32 mouse cellular contexts compared by ENCODE assay signal in genomic region chr5:150061086-150061485, GRCm38 (mm10). TPM values are rescaled to one million over a fixed set of nuclear protein-coding genes. Genes with fewer than 3 reads are reported as not detected.
"Had no signal": no experiment of that assay in that cellular context is flagged by ENCODE, and none has a peak within 500 bp of the region (broad histone marks: within the 10 kb centered on the region; RNA-seq: fewer than 3 reads in every experiment).

No protein-coding gene starts in this region.

- H3K9me3 ChIP-seq: embryonic facial prominence, embryonic 12.5 days; embryonic facial prominence, embryonic 13.5 days; forebrain, embryonic 13.5 days; forebrain, embryonic 15.5 days had no signal

- H3K36me3 ChIP-seq: embryonic facial prominence, embryonic 10.5 days; embryonic facial prominence, embryonic 12.5 days; embryonic facial prominence, embryonic 13.5 days; embryonic facial prominence, embryonic 15.5 days; forebrain, embryonic 10.5 days; forebrain, embryonic 12.5 days; forebrain, embryonic 15.5 days had no signal

- H3K9ac ChIP-seq: embryonic facial prominence, embryonic 12.5 days; embryonic facial prominence, embryonic 13.5 days; embryonic facial prominence, embryonic 15.5 days; forebrain, embryonic 12.5 days; forebrain, embryonic 13.5 days; forebrain, embryonic 15.5 days; forebrain, postnatal 0 days had no signal

- H3K27ac ChIP-seq: embryonic facial prominence, embryonic 10.5 days; embryonic facial prominence, embryonic 12.5 days; embryonic facial prominence, embryonic 13.5 days; embryonic facial prominence, embryonic 15.5 days; forebrain, embryonic 10.5 days; forebrain, embryonic 12.5 days; forebrain, embryonic 13.5 days; forebrain, embryonic 15.5 days; gastrocnemius, adult 2 months; heart, adult 2 months had no signal

- H3K4me3 ChIP-seq: embryonic facial prominence, embryonic 10.5 days; embryonic facial prominence, embryonic 12.5 days; embryonic facial prominence, embryonic 13.5 days; embryonic facial prominence, embryonic 15.5 days; erythroblast, embryonic 14.5 days; forebrain, embryonic 10.5 days; forebrain, embryonic 12.5 days; forebrain, embryonic 13.5 days; forebrain, embryonic 15.5 days; gastrocnemius, adult 2 months; heart, adult 2 months had no signal

- DNase-seq: cerebellum, adult 2 months; cerebellum, adult 8-10 months; cerebellum, adult 9-10 months; cerebellum, adult 9-11 months; cerebellum, postnatal 10 days; cerebellum, postnatal 14 days; cerebellum, postnatal 25 days; cerebellum, postnatal 36 days; embryo, embryonic 11 days; forebrain, postnatal 0 days; gastrocnemius, adult 2 months; gastrocnemius, postnatal 10 days; gastrocnemius, postnatal 14 days; gastrocnemius, postnatal 25 days; gastrocnemius, postnatal 36 days; heart, adult 18-20 months; heart, adult 2 months had no signal

- H3K4me2 ChIP-seq: embryonic facial prominence, embryonic 12.5 days; embryonic facial prominence, embryonic 13.5 days; embryonic facial prominence, embryonic 15.5 days; forebrain, embryonic 12.5 days; forebrain, embryonic 13.5 days; forebrain, embryonic 15.5 days had no signal

- ATAC-seq: forebrain, embryonic 13.5 days; forebrain, embryonic 14.5 days; forebrain, embryonic 15.5 days; forebrain, embryonic 16.5 days; forebrain, postnatal 0 days had no signal

- H3K27me3 ChIP-seq: embryonic facial prominence, embryonic 12.5 days; embryonic facial prominence, embryonic 13.5 days; embryonic facial prominence, embryonic 15.5 days; forebrain, embryonic 12.5 days; forebrain, embryonic 13.5 days; forebrain, embryonic 15.5 days had no signal

- H3K4me1 ChIP-seq: embryonic facial prominence, embryonic 10.5 days; embryonic facial prominence, embryonic 12.5 days; embryonic facial prominence, embryonic 13.5 days; embryonic facial prominence, embryonic 15.5 days; forebrain, embryonic 10.5 days; forebrain, embryonic 13.5 days; forebrain, embryonic 15.5 days had no signal

RNA-seq across cellular contexts. Expression of gene Rxfp2, which starts 42.6 kb away (rescaled TPM):
- total RNA-seq: common myeloid progenitor, adult 5-6 weeks; gastrocnemius, adult 18-20 months; gastrocnemius, adult 2 months; gastrocnemius, adult 8-10 months; gastrocnemius, postnatal 10 days; gastrocnemius, postnatal 14 days; gastrocnemius, postnatal 25 days; gastrocnemius, postnatal 36 days; granulocyte monocyte progenitor cell, adult 5-6 weeks; heart, adult 18-20 months; heart, adult 2 months had no signal
- polyA plus RNA-seq: erythroblast, embryonic 14.5 days had no signal
